Mouse (Mus musculus) C2C12 (cell line): ENCODE data around the gene Vwf.

Experiments used
- CTCF ChIP-seq: IDR thresholded peaks from one replicate; pipeline ENCODE4 v1.5.1; 2011; ENCODE audit not compliant: control insufficient read depth, insufficient read depth, insufficient read length
- FOSL1 ChIP-seq: IDR thresholded peaks from one replicate; pipeline ENCODE4 v1.8.0; 2011; ENCODE audit warnings: mild to moderate bottlenecking, low read length; ENCODE audit not compliant: poor library complexity, insufficient read depth, severe bottlenecking
- MYOD1 ChIP-seq: IDR thresholded peaks from one replicate; pipeline ENCODE4 v1.6.1; 2011; ENCODE audit warnings: low read depth; ENCODE audit not compliant: control insufficient read depth, insufficient read length
- MYOG ChIP-seq: IDR thresholded peaks from one replicate; pipeline ENCODE4 v1.6.1; 2011; ENCODE audit not compliant: control insufficient read depth, insufficient read length; ENCODE audit errors: extremely low read depth

DNA sequence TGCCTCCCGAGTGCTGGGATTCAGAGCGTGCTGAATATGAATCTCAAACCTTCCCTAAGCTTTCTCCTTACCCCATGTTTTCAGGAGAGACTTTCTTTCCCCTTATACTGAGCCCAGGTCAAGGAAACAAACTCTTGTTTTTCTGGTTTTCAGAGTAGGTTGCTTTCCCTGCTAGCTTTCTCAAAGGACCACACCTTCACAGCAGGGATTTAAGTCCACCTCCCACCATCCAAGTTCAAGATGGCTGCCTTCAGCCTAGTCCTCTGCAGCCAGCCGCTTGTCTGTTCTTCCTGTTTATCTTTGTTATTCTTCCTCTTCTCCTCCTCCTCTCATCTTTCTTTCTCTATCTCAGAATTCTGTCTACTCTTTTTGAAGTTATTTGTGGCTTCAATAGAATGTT lies 20.1 kb downstream of the Vwf start:
- TF ChIP-seq CTCF (no peak), MYOG (no peak), MYOD1 (no peak), FOSL1 (no peak)
